Mouse (Mus musculus): Measurements from ENCODE around the gene Pold4.

- TF ChIP-seq CTCF (IDR thresholded peaks at IDR 0.05; ENCODE audit: low read depth, low read length) (no peak), POLR2A (IDR thresholded peaks at IDR 0.05; ENCODE audit: extremely low read depth, insufficient read depth, low read length) (no peak)
Observed at GRCm38 (mm10) chr19:4189051-4189620, 42.6 kb upstream of the Pold4 start.

All from liver, adult 2 months (tissue).